Comparison of ENCODE assay signal across 10 mouse cellular contexts in the genomic region with DNA sequence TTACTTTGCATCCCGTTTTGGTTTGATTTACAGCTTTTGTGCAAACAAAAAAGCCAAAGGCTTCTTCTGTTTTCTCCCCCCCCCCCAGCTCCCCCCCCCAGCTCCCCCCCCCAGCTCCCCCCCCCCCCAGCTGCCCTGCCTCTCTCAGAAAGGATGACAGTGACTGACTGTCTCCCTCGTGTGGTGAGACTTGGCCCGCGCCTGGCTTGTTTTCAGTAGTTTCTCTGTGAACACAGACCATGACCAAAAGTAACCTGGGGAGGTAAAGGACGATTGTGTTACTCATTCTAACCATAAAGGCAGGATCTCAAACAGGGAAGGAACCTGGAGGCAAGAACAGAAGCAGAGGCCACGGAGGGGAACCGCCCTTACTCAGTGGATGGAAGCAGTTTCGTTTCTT. TPM values are rescaled to one million over a fixed set of nuclear protein-coding genes. Genes with fewer than 3 reads are reported as not detected.
A peak's percentile ranks its signal among the peaks of the same experiment; 100 is the strongest.
DNase-seq lines count a peak whose midpoint lies in the region; ATAC-seq and TF ChIP-seq lines count a peak whose summit lies in the region.
"Had no signal": no experiment of that assay in that cellular context is flagged by ENCODE, and none has a peak within 500 bp of the region (broad histone marks: within the 10 kb centered on the region; RNA-seq: fewer than 3 reads in every experiment).

No protein-coding gene starts in this region.

- no peaks in the 10 kb centered on the region; the same call in 1 of the 2 replicates for H3K36me3 ChIP-seq in liver, embryonic 14.5 days (replicated peaks; ENCODE audit: control insufficient read depth, insufficient read depth, low read depth)
- peaks cover 0 to 2% of the 10 kb centered on the region in 2 experiments; a peak in 2 of 4 replicates for H3K36me3 ChIP-seq in MEL (ENCODE audit: control insufficient read depth in 1 of 2, insufficient read depth in 2 of 2, low read length in 2 of 2)
- peaks cover 20% of the 10 kb centered on the region for H3K36me3 ChIP-seq in midbrain, embryonic 16.5 days (ENCODE audit: control insufficient read depth, insufficient read depth, low read length)

- H3K9ac ChIP-seq in liver, embryonic 14.5 days (replicated peaks), result no peak overlapping the region
- no peak overlapping the region for H3K9ac ChIP-seq in MEL (ENCODE audit: control insufficient read depth, low read depth, low read length, poor library complexity, severe bottlenecking)
- H3K9ac ChIP-seq in midbrain, embryonic 16.5 days (ENCODE audit: low read depth, low read length), result no peak overlapping the region
- H3K9ac ChIP-seq: embryonic facial prominence, embryonic 15.5 days; limb, embryonic 12.5 days had no signal

- H3K4me3 ChIP-seq in liver, embryonic 14.5 days (ENCODE audit: insufficient read depth in 1 of 2, low read depth in 2 of 2, low read length in 2 of 2), result no peak overlapping the region
- H3K4me3 ChIP-seq in MEL (ENCODE audit: control insufficient read depth in 1 of 2, insufficient read depth in 1 of 2, low read depth in 2 of 2, low read length in 2 of 2), result no peak overlapping the region
- H3K4me3 ChIP-seq in gastrocnemius, adult 2 months, result no peak overlapping the region
- H3K4me3 ChIP-seq in midbrain, embryonic 16.5 days (ENCODE audit: low read depth, low read length), result no peak overlapping the region
- H3K4me3 ChIP-seq: embryonic facial prominence, embryonic 15.5 days; limb, embryonic 12.5 days had no signal

- no peak; the same call in 1 of the 2 replicates for TF ChIP-seq RAD21 in MEL (IDR thresholded peaks at IDR 0.05; ENCODE audit: low read depth, low read length)

- no peaks in the 10 kb centered on the region for H3K9me3 ChIP-seq in liver, embryonic 14.5 days (ENCODE audit: control insufficient read depth, low read length)
- no peaks in the 10 kb centered on the region for H3K9me3 ChIP-seq in MEL (replicated peaks; ENCODE audit: insufficient read depth, low read length)
- H3K9me3 ChIP-seq in midbrain, embryonic 16.5 days (replicated peaks; ENCODE audit: control insufficient read depth, low read length, poor library complexity, severe bottlenecking), result no peaks in the 10 kb centered on the region
- H3K9me3 ChIP-seq: embryonic facial prominence, embryonic 15.5 days; limb, embryonic 12.5 days had no signal

- 54% methylated on average over 8 of the region's 8 CpGs for WGBS in liver, embryonic 14.5 days (ENCODE audit: insufficient replicate concordance)
- WGBS in midbrain, embryonic 16.5 days, result 63% methylated on average over 7 of the region's 8 CpGs

- TF ChIP-seq EP300 in liver, embryonic 14.5 days (IDR thresholded peaks at IDR 0.05; ENCODE audit: low read depth), result no peak
- TF ChIP-seq EP300 in MEL (IDR thresholded peaks at IDR 0.05; ENCODE audit: low read depth in 1 of 2, low read length in 2 of 2), result no peak

- no peak overlapping the region for H3K27ac ChIP-seq in liver, embryonic 14.5 days
- no peak overlapping the region for H3K27ac ChIP-seq in MEL (ENCODE audit: control insufficient read depth, low read depth, low read length)
- H3K27ac ChIP-seq in gastrocnemius, adult 2 months, result no peak overlapping the region
- no peak overlapping the region for H3K27ac ChIP-seq in midbrain, embryonic 16.5 days (ENCODE audit: low read length)
- H3K27ac ChIP-seq: embryonic facial prominence, embryonic 15.5 days had no signal

- H3K79me2 ChIP-seq in MEL (ENCODE audit: control insufficient read depth, insufficient read depth, low read length, poor library complexity), result no peaks in the 10 kb centered on the region

- intact Hi-C loops in gastrocnemius, adult 2 months (cut with DNase I), result loop anchor here (5.0 kb wide), 1 partner anchor 36 kb away; no protein-coding TSS in a partner anchor

- TF ChIP-seq POLR2A in MEL (IDR thresholded peaks at IDR 0.05; ENCODE audit: control insufficient read depth in 1 of 2, insufficient read depth in 1 of 2, low read depth in 1 of 2, low read length in 2 of 2, poor library complexity in 1 of 2), result no peak

- no peak for ATAC-seq in liver, embryonic 14.5 days (ENCODE audit: insufficient read depth)
- no peak for ATAC-seq in midbrain, embryonic 16.5 days

- peak in 1 of 3 experiments; percentile 17 for DNase-seq in liver, embryonic 14.5 days (ENCODE audit: low read depth in 3 of 3, low spot score in 3 of 3)
- DNase-seq in liver (no peak), MEL (ENCODE audit: low read depth, low spot score) (no peak)
- DNase-seq in adrenal gland, adult 8-10 months, result peak; percentile 52
- peak; percentile 65 for DNase-seq in gastrocnemius, adult 2 months
- DNase-seq in lung, postnatal 14 days, result peak; percentile 68
- DNase-seq in frontal cortex, postnatal 14 days (ENCODE audit: low spot score in 2 of 2), result no peak

- no peaks in the 10 kb centered on the region for H3K27me3 ChIP-seq in liver, embryonic 14.5 days (ENCODE audit: control insufficient read depth, insufficient read depth, low read length)
- no peaks in the 10 kb centered on the region for H3K27me3 ChIP-seq in MEL (ENCODE audit: control insufficient read depth in 1 of 2, insufficient read depth in 2 of 2, low read length in 2 of 2)
- no peaks in the 10 kb centered on the region for H3K27me3 ChIP-seq in midbrain, embryonic 16.5 days (ENCODE audit: control insufficient read depth, insufficient read depth, low read depth, low read length)
- H3K27me3 ChIP-seq: embryonic facial prominence, embryonic 15.5 days; limb, embryonic 12.5 days had no signal

- H3K4me2 ChIP-seq in liver, embryonic 14.5 days (ENCODE audit: low read depth), result no peak overlapping the region
- no peak overlapping the region for H3K4me2 ChIP-seq in midbrain, embryonic 16.5 days (ENCODE audit: low read length)
- H3K4me2 ChIP-seq: embryonic facial prominence, embryonic 15.5 days; limb, embryonic 12.5 days had no signal

- peak; percentile 45; the same call in 1 of the 2 replicates for TF ChIP-seq CTCF in liver, embryonic 14.5 days (IDR thresholded peaks at IDR 0.05; ENCODE audit: low read depth)
- peak in 2 of 3 experiments; percentile 37 to 52; a peak in 4 of 6 replicates for TF ChIP-seq CTCF in MEL (IDR thresholded peaks at IDR 0.05 in 2 of 3, conservative IDR thresholded peaks at IDR 0.05 in 1 of 3; ENCODE audit: control insufficient read depth in 1 of 3, insufficient read depth in 1 of 3, low read depth in 2 of 3, low read length in 3 of 3, poor library complexity in 1 of 3, severe bottlenecking in 1 of 3)
- peak; percentile 55 for TF ChIP-seq CTCF in gastrocnemius, adult 2 months (IDR thresholded peaks at IDR 0.05)

- 0 out of 4 replicates have a peak, but pooled peaks cover 0 to 3% of the 10 kb centered on the region in 2 experiments for H3K4me1 ChIP-seq in liver, embryonic 14.5 days (replicated peaks; ENCODE audit: control insufficient read depth in 2 of 2, insufficient read depth in 2 of 2, low read length in 1 of 2)
- no peaks in the 10 kb centered on the region for H3K4me1 ChIP-seq in MEL (ENCODE audit: control insufficient read depth in 1 of 2, insufficient read depth in 2 of 2, low read length in 2 of 2)
- H3K4me1 ChIP-seq in midbrain, embryonic 16.5 days (ENCODE audit: control insufficient read depth, insufficient read depth, low read length), result no peaks in the 10 kb centered on the region
- H3K4me1 ChIP-seq: embryonic facial prominence, embryonic 15.5 days had no signal

TF ChIP-seq in MEL, 35 proteins besides CTCF, POLR2A, EP300 and RAD21:
- no peak for TF ChIP-seq TCF12 (IDR thresholded peaks at IDR 0.05; ENCODE audit: low read depth, low read length)
TF ChIP-seq in MEL: peak in this region for 0.

RNA-seq across cellular contexts. Expression of a gene that starts 52.0 kb away (rescaled TPM):
- polyA plus RNA-seq in liver, embryonic 14.5 days (2012; rRNA removed), result not detected in 2 replicates
- not detected in 2 replicates for polyA plus RNA-seq in liver, embryonic 14.5 days (2014; fragmentation: Nextera tagmentation; extraction: Ambion mirVana)
- total RNA-seq in MEL (2012; rRNA removed), result not detected in 2 replicates
- not detected for polyA plus RNA-seq in MEL (2012; ENCODE audit: insufficient read depth in 1 of 2, insufficient read length in 2 of 2, low read depth in 1 of 2, low replicate concordance in 2 of 2, missing spikeins in 1 of 2)
- 1 to 10 TPM in 1 of 4 experiments, not detected in 3; 2.1 TPM for total RNA-seq in adrenal gland, adult 8-10 months (2022)
- total RNA-seq in gastrocnemius, adult 2 months (2021), result not detected
- 0.23 and 0.36 TPM in 2 replicates for polyA plus RNA-seq in midbrain, embryonic 16.5 days (2015; fragmentation: Nextera tagmentation; extraction: Ambion mirVana)
- polyA plus RNA-seq: embryonic facial prominence, embryonic 15.5 days; limb, embryonic 12.5 days had no signal

Comparison
In these comparisons a context has a peak if more than half of its experiments do, and no peak if none do; other contexts are left out.
1. DNase-seq: peak in adrenal gland, adult 8-10 months (single experiment), gastrocnemius, adult 2 months (single experiment) and lung, postnatal 14 days (single experiment); none in liver (single experiment), MEL (single experiment) and frontal cortex, postnatal 14 days (0 of 2).
2. Peak in every context shown above with its lines, with median percentiles within 50 percentile points of each other: CTCF ChIP-seq.